Mouse (Mus musculus) embryonic facial prominence, embryonic 12.5 days (tissue): Measurements from ENCODE around the gene Cmc2. TPM values are rescaled to one million over a fixed set of nuclear protein-coding genes. Genes with fewer than 3 reads are reported as not detected.

Source experiments
- ATAC-seq: fragments of 200-750 bp; cut with Nextera tagmentation; 2 replicates; pipeline ENCODE4 v1.8.0; 2017; ENCODE audit not compliant: insufficient number of reproducible peaks, insufficient read depth, low FRiP score, low TSS enrichment
- H3K27ac ChIP-seq: fragments of 300-500 bp; sonication (generic); 2 replicates; pipeline ENCODE4 v1.5.1; 2016; ENCODE audit warnings: mild to moderate bottlenecking
- H3K27me3 ChIP-seq: fragments of 300-500 bp; sonication (generic); 2 replicates; pipeline ENCODE4 v1.6.1; 2016; ENCODE audit warnings: mild to moderate bottlenecking, moderate library complexity
- H3K36me3 ChIP-seq: fragments of 300-500 bp; sonication (generic); 2 replicates; pipeline ENCODE4 v1.6.1; 2016; ENCODE audit warnings: mild to moderate bottlenecking
- H3K4me1 ChIP-seq: fragments of 300-500 bp; sonication (generic); 2 replicates; pipeline ENCODE4 v1.6.1; 2016
- H3K4me2 ChIP-seq: fragments of 300-500 bp; sonication (generic); replicated peaks from 2 replicates; pipeline ENCODE4 v1.6.1; 2016; ENCODE audit warnings: mild to moderate bottlenecking, moderate library complexity
- H3K4me3 ChIP-seq: fragments of 300-500 bp; sonication (generic); 2 replicates; pipeline ENCODE4 v1.5.1; 2016; ENCODE audit warnings: mild to moderate bottlenecking
- H3K9ac ChIP-seq: fragments of 300-500 bp; sonication (generic); 2 replicates; pipeline ENCODE4 v1.6.1; 2016; ENCODE audit warnings: mild to moderate bottlenecking, moderate library complexity
- H3K9me3 ChIP-seq: fragments of 300-500 bp; sonication (generic); 2 replicates; pipeline ENCODE4 v1.6.1; 2016; ENCODE audit warnings: mild to moderate bottlenecking, moderate library complexity
- WGBS: fragments of 180-500 bp; shearing (Covaris S2); methylation state at CpG from one replicate; pipeline ENCODE4 v1.1.7; 2016; 5-methylcytosine and 5-hydroxymethylcytosine counted together
- polyA plus RNA-seq: library from polyadenylated mRNA; unstranded; fragments of >200 nt; fragmentation: Nextera tagmentation; extraction: Ambion mirVana; gene quantifications from 2 replicates; pipeline ENCODE4 v1.2.1, GENCODE M21; 2016

Cmc2 gene
- polyA plus RNA-seq, 1 experiment from 2014 or later, result 79.6 TPM

DNA sequence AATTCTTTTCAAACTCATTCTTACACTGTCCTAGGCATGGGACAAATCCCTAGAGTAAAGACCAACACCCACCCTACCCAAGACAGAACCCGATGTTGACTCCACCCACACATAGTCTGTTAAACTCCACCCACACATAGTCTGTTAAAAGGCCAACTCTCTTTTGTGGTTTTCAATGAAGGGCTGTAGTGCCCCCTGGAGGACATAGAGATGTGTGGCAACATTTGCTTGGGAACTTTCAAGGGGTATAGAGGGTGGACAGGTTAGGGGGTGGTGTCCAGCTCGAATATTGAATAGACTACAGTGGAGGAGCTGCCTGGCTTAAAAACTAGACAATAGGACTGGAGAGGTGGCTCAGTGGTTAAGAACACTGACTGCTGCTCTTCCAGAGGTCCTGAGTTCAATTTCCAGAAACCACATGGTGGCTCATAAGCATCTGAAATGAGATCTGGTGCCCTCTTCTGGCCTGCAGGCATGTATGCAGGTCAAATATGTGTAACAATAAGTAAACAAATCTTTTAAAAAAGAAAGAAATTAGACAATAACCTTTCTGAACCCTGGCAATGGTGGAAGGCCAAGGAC is 48.4 kb downstream of the Cmc2 start:
- H3K9me3 ChIP-seq, result no peaks in the 10 kb centered on the region
- no peak overlapping the region for H3K9ac ChIP-seq
- H3K36me3 ChIP-seq, result no peaks in the 10 kb centered on the region
- no peak for ATAC-seq
- H3K27me3 ChIP-seq, result no peaks in the 10 kb centered on the region
- H3K4me3 ChIP-seq, result no peak overlapping the region
- 74% methylated on average over 2 of the region's 2 CpGs for WGBS
- no peak overlapping the region for H3K27ac ChIP-seq
- no peaks in the 10 kb centered on the region for H3K4me1 ChIP-seq
- H3K4me2 ChIP-seq, result no peak overlapping the region

DNA sequence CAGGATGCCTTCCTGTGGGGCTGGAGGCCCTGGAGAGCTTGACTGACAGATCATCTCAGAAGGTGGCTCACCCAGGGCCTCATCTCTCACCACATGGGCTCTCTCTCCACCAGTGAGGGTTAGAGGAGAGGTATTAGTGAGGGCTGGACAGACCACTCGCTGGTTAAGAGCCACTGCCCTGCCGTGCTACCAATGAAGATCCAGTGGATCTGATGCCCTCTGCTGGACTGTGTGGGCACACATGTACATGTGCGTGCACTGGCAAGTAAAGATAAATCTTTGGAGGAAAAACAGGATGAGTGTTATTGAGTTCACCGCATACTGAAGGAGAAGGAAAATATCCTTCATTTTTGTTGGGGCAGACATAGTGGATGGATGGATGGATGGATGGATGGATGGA is 52.6 kb downstream of the Cmc2 start:
- Histone ChIP-seq H3K27ac (no peak overlapping the region), H3K36me3 (no peaks in the 10 kb centered on the region), H3K9me3 (no peaks in the 10 kb centered on the region), H3K4me1 (no peaks in the 10 kb centered on the region), H3K4me3 (no peak overlapping the region), H3K9ac (no peak overlapping the region), H3K27me3 (peaks cover 11% of the 10 kb centered on the region), H3K4me2 (no peak overlapping the region)
- 0 out of 2 replicates have a peak, but pooled peaks have one; percentile 47 for ATAC-seq
- 46% methylated on average over 4 of the region's 4 CpGs for WGBS

DNA sequence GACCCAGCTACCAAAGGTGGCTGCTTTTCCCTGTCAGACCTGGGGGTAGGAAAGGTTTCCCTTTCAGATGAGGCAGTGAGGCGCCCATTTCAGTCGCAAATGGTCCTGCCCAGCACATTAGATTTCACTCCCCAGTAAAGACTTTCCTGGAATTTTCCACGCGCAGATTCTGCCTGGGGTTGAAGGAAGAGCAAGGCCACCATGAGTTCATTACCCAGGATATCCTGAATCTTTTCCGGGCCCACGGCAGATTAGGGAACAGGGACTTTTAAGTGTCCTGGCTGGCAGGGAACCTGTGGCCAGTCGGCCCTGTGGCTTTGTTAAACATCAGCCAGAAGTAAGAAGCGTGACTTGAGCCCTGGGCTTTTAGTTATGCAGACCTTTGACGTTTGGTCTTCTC is 53.9 kb downstream of the Cmc2 start:
- WGBS, result 68% methylated on average over 9 of the region's 9 CpGs
- no peaks in the 10 kb centered on the region for H3K9me3 ChIP-seq
- no peak overlapping the region for H3K9ac ChIP-seq
- no peak for ATAC-seq
- no peak overlapping the region for H3K4me3 ChIP-seq
- H3K36me3 ChIP-seq, result no peaks in the 10 kb centered on the region
- H3K27ac ChIP-seq, result no peak overlapping the region
- 0 out of 2 replicates have a peak, but pooled peaks cover 3% of the 10 kb centered on the region for H3K4me1 ChIP-seq
- no peak overlapping the region for H3K4me2 ChIP-seq
- H3K27me3 ChIP-seq, result peaks cover 18% of the 10 kb centered on the region

DNA sequence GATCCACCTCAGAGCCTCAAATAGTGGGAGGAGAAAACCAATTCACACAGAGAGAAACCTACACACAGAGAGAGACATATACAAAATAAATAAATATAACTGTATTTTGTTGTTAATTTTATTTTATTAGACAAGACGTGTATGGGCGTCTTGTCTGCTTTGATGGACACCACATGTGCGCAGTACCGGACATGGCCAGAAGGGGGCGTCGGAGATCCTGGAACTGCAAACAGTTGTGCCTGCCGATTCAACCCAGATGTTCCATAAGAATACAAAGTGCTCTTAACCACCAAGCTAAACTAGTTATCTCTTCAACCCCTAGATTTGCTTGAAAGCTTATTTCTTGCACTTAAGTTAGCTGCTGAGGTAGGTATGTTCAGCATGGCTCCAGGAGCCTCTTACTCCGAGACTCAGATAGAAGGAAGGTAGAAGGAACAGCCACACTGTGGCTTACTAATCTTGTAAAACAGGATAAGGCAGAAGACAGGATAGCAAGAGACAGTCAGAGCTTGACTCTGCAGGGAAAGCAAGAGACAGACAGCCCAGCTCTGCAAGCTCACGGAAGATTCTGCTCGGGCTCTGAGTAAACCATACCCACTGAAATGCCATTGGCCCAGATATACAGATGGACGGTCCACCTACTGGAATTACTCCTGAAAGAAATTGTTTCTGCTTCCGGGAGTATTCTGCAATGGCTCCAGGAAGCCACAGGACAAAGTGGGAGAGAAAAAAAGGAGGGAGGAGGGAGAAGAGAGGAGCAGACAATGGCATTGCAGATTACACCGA is 54.9 kb downstream of the Cmc2 start:
- H3K27ac ChIP-seq, result no peak overlapping the region
- no peak overlapping the region for H3K9ac ChIP-seq
- no peak for ATAC-seq
- WGBS, result 68% methylated on average over 13 of the region's 13 CpGs
- 0 out of 2 replicates have a peak, but pooled peaks cover 3% of the 10 kb centered on the region for H3K4me1 ChIP-seq
- peaks cover 20% of the 10 kb centered on the region for H3K27me3 ChIP-seq
- H3K4me3 ChIP-seq, result no peak overlapping the region
- no peaks in the 10 kb centered on the region for H3K36me3 ChIP-seq
- H3K9me3 ChIP-seq, result no peaks in the 10 kb centered on the region
- no peak overlapping the region for H3K4me2 ChIP-seq

DNA sequence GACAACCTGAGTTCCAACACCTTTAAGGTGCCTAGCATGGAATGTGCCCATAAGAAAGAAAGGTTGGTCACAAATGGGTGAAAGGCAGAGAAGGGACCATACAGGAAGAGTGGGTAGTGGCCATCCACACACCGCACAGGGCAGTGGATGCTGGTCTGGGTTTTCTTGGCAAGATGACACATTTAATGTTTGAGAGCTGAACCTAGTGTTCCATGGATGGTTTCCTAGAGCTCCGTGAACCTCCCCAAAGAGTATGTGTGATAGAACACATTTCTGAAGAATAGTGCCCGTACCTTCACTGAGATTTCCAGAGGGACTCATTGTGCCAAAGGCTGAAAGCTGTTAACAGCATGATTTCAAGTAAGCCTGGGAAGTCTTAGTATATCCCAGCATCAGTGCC is 56.7 kb downstream of the Cmc2 start:
- no peak overlapping the region for H3K27ac ChIP-seq
- H3K9me3 ChIP-seq, result no peaks in the 10 kb centered on the region
- no peaks in the 10 kb centered on the region for H3K36me3 ChIP-seq
- H3K9ac ChIP-seq, result no peak overlapping the region
- H3K4me3 ChIP-seq, result no peak overlapping the region
- no peak overlapping the region for H3K4me2 ChIP-seq
- H3K27me3 ChIP-seq, result peaks cover 20% of the 10 kb centered on the region
- ATAC-seq, result no peak
- H3K4me1 ChIP-seq, result 0 out of 2 replicates have a peak, but pooled peaks cover 3% of the 10 kb centered on the region
- 88% methylated on average over 3 of the region's 3 CpGs for WGBS

DNA sequence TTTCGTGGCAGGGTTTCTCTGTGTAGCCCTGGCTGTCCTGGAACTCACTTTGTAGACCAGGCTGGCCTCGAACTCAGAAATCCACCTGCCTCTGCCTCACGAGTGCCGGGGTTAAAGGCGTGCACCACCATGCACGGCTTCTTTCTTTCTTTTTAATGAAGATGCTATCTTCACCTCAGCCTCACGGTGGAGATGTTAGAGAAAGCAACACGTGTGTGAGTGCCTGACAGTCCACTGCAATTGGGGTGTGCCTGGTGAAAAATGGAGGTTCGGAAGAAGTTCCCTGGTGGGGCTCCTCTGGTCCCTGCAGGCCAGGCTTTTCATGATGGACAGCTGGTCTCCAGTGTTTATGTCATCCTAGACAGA is 57.2 kb downstream of the Cmc2 start:
- 0 out of 2 replicates have a peak, but pooled peaks cover 3% of the 10 kb centered on the region for H3K4me1 ChIP-seq
- H3K9me3 ChIP-seq, result no peaks in the 10 kb centered on the region
- ATAC-seq, result no peak
- H3K4me3 ChIP-seq, result no peak overlapping the region
- no peaks in the 10 kb centered on the region for H3K36me3 ChIP-seq
- H3K27ac ChIP-seq, result no peak overlapping the region
- H3K4me2 ChIP-seq, result no peak overlapping the region
- peaks cover 20% of the 10 kb centered on the region for H3K27me3 ChIP-seq
- 57% methylated on average over 9 of the region's 9 CpGs for WGBS
- H3K9ac ChIP-seq, result no peak overlapping the region

DNA sequence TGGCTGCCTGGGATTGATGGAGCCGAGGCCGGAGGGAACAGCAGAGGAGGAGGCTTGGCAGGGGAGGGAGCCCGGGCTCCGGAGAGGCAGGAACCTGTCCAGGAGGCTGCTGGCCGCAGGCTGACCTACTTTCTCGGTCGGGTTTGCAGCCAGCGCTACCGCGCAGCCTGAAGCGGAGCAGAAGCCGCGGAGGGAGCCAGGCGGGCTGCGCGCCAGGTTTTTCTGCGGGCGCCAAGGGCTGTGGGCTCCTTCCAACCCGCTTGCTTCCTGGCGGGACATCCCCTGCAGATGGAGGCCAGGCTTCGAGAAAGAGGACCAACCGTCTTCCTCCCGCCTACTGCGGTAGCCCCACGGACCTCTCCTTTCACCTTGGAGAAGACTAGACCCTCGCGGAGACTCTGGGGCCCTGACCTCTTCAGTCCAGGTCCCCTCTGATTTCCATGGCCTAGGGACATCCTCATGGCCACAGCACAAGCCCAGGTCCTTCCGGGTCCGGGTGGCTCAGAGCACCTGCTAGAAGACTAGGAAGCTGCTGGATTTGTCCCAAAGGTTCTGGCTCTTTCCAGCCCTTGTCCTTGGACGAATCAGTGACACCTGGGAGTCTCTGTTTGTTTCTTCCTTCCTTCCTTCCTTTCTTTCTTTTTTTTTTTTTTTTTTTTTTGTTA is 57.8 kb downstream of the Cmc2 start:
- no peak overlapping the region for H3K27ac ChIP-seq
- H3K4me3 ChIP-seq, result peak overlapping the region; percentile 35
- 0 out of 2 replicates have a peak, but pooled peaks cover 3% of the 10 kb centered on the region for H3K4me1 ChIP-seq
- no peaks in the 10 kb centered on the region for H3K9me3 ChIP-seq
- no peaks in the 10 kb centered on the region for H3K36me3 ChIP-seq
- ATAC-seq, result 0 out of 2 replicates have a peak, but pooled peaks have one; percentile 35
- H3K4me2 ChIP-seq, result peak overlapping the region; percentile 64
- WGBS, result 2% methylated on average over 30 of the region's 30 CpGs
- H3K9ac ChIP-seq, result peak overlapping the region; percentile 45
- peaks cover 20% of the 10 kb centered on the region for H3K27me3 ChIP-seq

DNA sequence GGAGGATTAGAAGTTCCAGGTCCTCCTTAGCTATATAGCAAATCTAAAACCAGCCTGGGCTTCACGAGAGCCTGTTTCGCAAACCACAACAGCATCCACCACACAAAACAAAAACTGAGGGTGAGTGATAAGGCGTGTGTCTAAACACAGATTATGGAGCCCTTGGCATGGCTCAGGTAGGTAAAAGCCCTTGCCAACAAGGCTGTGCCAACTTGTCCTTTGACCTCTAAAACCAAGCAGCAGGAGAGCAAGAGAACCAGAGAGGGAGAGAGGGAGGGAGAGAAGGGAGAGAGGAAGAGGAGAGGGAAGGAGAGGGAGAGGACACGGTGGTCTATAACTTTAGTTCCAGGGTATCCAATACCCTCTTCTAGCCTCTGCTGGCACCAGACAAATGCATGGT is 59.1 kb downstream of the Cmc2 start:
- H3K27me3 ChIP-seq, result peaks cover 20% of the 10 kb centered on the region
- H3K4me1 ChIP-seq, result 0 out of 2 replicates have a peak, but pooled peaks cover 3% of the 10 kb centered on the region
- H3K9ac ChIP-seq, result no peak overlapping the region
- H3K9me3 ChIP-seq, result no peaks in the 10 kb centered on the region
- H3K27ac ChIP-seq, result no peak overlapping the region
- no peak overlapping the region for H3K4me3 ChIP-seq
- 85% methylated on average over 4 of the region's 4 CpGs for WGBS
- ATAC-seq, result no peak
- no peak overlapping the region for H3K4me2 ChIP-seq
- H3K36me3 ChIP-seq, result no peaks in the 10 kb centered on the region

DNA sequence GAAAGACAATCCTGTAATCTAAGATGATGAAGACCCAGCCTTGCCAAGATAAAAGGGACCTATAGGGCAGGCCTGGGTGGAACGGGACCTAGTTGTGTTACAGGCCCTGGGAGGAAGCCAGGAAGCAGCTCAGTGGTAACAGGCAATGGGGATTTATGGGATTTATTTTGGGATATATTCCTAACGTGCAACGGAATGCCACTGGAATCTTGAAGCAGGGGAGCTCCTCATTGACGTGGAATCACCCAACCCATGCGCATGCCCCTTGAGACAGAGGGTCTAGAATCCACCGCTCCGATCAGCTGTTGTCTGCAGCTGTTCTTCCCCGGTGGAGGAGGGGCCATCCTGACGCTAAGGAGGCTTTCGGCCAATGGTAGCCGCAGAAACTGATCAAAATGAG is 69.2 kb downstream of the Cmc2 start:
- Histone ChIP-seq H3K4me1 (no peaks in the 10 kb centered on the region), H3K27me3 (no peaks in the 10 kb centered on the region), H3K4me2 (no peak overlapping the region), H3K36me3 (no peaks in the 10 kb centered on the region), H3K4me3 (no peak overlapping the region), H3K9me3 (no peaks in the 10 kb centered on the region), H3K27ac (no peak overlapping the region), H3K9ac (no peak overlapping the region)
- ATAC-seq, result no peak
- 87% methylated on average over 11 of the region's 11 CpGs for WGBS

DNA sequence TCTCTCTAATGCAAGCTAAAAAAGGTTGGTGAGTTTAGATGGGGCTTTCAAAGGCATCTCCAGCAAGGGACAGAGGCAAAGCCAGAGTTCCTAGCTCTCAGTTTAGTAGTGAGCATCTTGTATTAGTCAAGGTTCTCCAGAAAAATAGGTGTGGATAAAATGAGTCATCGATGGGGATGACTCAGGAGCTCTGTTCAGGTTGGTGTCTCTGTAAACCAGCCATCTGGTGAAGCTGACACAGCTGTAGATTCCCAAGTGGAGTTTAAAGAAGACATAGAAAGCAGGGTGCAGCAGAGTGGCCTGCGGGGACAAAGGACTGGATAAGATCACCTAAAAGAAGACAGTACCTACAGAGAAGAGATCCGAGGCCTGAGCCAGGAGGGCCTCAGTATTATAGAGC is 73.2 kb downstream of the Cmc2 start:
- Histone ChIP-seq H3K4me1 (no peaks in the 10 kb centered on the region), H3K36me3 (no peaks in the 10 kb centered on the region), H3K4me3 (no peak overlapping the region), H3K9ac (no peak overlapping the region), H3K9me3 (no peaks in the 10 kb centered on the region), H3K27me3 (no peaks in the 10 kb centered on the region), H3K27ac (no peak overlapping the region), H3K4me2 (no peak overlapping the region)
- no peak for ATAC-seq
- WGBS, result 85% methylated on average over 3 of the region's 3 CpGs

DNA sequence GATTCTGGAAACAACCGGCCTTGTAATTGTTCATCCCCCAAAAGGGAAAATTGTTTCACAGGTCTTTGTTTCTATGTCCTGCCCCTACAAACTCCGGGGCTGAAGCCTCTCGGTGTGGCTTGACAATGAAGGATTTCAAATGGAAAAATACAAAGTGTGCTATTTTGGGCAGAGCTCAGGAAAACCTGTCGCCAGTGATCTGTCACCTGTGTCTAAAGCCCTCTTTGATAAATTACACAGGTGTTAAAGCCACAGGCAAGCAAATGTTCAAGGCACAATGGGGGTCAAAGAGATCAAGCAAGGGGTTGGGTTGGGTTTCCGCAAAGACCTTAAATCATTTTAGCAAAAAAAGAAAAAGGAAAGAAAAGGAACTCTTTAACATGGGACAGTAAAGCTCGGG is 78.6 kb downstream of the Cmc2 start:
- no peak overlapping the region for H3K4me2 ChIP-seq
- WGBS, result 78% methylated on average over 6 of the region's 6 CpGs
- ATAC-seq, result no peak

More for the DNA sequence above, 78.6 kb downstream of the Cmc2 start:
- Histone ChIP-seq H3K9me3 (no peaks in the 10 kb centered on the region), H3K4me3 (no peak overlapping the region), H3K27ac (no peak overlapping the region), H3K9ac (no peak overlapping the region), H3K36me3 (no peaks in the 10 kb centered on the region), H3K4me1 (no peaks in the 10 kb centered on the region), H3K27me3 (no peaks in the 10 kb centered on the region)
